Mouse (Mus musculus): Measurements from ENCODE around the gene Txnrd1.

Txnrd1 gene

DNA sequence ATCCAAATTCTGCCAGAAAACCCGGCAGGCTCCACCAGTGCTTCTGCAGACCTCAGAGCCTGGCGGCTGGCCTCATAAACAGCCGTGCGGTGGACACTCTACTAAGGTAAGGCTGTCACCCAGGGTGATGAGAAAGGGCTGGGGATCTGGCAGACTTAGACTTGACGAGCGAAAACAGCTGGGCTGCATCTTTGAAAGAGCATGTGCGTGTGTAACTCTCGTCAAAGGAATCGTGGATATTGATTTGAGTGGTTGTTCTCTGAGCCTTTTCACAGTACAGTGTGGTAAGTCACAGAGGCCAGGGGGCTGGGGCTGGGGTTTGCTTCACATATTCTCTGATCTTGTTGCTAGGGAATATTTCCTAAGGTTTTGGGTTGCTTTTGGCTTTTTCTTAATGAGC, at the start of gene Txnrd1:
Txnrd1 (plus strand) TSS at position 26 of the 400 bp plus-strand sequence.
- DNase-seq, result no peak

DNA sequence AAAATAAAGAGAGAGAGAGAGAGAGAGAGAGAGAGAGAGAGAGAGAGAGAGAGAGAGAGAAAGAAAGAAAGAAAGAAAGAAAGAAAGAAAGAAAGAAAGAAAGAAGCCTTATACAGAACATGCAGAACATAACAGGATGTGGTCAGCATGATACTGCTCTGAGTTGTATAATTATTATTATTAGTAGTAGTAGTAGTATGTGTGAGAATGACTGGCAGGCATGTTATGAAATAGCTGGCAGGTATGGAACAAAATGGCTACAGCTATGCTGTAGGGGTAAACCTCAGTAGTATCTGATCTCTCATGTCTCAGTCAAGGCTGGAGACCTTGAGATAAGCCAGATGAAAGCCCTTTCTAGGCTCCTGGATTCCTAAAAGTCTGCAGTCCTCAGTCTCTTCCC, 44.6 kb upstream of the Txnrd1 start:
- DNase-seq, result no peak

DNA sequence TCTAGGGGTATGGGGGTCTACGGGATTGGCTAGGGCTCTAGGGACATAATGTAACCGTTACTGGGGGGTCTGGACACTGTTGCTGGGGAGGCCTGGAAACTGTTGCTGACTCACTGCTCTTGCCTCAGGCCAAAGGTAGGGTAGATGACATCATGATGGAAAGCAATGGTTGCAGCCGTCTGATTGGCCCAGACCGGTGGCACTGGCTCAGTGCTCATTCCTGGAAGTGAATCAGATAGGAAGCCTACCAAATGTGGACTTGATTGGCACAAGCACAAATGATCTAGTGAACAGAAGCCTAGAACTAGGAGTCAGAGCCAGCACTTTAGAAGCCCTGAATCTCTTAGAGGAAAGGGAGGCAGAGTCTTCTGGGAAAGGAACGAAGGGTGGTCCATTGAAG, 43.2 kb upstream of the Txnrd1 start:
- DNase-seq, result no peak

DNA sequence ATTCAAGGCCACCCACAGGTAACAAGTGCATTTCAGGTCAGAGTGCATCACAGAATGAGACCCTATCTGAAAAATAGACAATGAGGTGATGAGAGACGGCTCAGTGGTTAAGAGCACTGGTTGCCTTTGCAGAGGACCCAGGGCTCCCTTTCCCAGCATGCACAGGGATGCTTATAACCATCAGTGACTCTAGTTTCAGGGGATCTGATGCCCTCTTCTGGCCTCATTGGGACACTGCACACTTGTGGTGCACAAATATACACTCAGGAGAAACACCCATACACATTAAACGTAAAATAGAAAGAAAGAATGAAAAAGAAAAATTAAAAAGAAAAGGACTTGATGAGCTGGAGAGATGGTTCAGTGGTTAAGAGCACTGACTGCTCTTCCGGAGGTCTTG, 42.0 kb upstream of the Txnrd1 start:
- DNase-seq, result no peak

DNA sequence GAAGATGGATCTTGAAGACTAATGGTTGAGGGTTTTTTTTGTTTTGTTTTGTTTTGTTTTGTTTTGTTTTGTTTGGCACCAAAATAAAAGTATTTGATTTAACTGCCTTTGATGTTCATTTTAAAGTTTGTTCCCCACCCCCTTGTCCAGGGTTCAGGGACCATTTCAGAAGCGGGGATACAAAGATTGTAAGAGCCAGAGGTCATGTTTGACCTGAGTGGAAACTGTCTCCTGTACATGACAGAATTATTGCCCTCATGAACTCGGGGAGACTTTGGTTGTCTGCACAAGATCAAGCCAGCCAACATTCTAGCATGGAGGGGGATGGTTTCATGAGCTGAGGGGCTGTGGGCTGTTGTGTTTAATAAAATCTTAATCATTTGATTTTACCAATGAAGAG, 41.4 kb upstream of the Txnrd1 start:
- DNase-seq, result no peak

DNA sequence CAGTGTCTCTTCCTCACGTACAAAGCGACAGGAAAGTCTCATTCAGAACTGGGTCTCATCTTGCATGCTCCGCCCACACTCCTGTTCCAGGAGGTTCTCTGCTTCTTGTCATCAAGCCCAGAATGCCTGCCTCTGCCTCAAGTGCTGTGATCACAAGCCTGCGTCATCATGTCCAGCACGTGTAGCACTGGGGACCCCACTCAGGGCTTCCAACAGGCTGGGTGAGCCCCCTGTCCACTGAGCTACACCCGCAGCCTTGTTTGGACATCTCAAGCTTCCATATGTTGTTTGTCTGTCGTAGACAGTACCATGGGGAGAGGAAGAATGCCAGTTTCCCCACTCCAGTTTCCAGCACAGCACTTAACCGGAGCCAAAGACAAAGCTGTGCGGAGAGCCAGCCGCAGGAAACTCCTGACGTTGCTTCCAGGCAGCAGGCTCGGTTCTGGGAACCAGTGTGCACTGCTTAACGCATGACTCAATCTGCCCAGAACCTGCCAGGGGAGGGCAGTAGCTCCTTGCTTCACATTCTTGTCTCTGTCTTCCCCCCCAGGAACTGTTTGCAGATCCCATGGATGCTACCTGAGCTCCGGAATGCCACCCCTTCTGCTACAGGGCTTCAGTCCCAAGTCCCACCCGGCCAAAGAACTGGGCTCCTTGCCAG, 38.5 kb upstream of the Txnrd1 start:
- peak; percentile 70 for DNase-seq

DNA sequence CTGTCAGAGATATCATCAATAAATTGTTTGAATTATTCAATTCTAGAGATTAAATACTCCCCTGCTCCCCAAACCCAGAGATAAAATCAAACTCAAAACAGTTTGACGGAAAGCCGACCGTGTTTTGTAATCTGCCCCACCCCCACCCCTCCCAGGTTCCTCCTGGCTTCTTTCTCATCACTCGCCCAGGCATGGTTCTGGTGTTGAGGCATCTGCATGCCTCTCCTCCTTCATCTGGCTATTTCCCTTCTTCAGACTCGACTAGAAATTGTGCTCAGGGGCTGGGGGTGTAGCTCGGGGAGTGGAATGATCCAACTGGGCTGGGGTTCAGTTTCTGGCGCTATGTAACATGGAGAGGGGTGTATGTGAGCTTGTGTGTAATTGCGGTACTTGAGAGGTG, 38.0 kb upstream of the Txnrd1 start:
- DNase-seq, result no peak

DNA sequence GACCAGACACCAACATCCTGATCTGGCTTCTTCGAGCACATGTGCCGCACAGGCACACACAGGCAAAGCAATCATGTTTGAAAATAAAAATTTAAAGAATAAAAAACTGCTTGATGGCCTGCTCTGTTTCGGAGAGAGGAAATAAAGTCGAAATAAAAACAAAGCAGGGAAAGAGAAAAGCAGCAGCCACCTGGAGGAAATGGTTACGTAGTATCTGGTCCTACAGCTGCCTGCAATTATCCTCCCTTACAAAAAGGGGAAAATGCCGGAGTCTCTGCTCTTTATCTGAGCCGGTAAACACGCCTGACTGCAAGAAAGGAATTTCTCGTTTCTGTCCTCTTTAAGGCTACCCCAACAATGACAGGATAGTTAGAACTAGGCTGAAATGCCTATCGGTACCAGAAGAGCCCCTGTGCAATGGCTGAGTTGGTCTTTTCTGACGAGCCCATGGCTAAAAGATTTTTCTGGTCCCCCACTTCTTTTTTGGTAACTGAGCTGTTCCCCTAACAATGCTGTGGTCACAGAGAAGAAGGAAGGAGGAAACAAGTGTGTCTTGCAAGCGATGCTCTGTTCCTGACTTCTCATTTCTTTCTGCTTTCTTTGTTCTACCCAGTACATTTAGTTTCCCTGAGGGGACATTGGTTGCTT, 37.2 kb upstream of the Txnrd1 start:
- DNase-seq, result no peak

DNA sequence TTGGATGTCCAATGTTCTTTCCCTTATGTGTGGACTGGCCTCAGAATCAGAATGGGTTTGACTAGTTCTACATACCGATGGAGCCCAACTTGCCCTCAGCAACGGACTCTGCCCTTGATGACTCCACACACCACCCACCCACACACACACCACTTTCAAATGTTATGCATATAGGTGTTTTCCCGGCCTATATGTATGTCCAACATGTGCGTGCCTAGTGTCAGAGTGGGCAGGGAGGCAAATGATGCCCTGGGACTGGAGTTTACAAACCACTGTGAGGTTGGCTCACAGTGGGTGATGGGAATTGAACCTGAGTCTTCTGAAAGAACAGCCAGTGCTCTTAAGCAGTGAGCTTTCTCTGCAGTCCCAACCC, 36.6 kb upstream of the Txnrd1 start:
- no peak for DNase-seq

DNA sequence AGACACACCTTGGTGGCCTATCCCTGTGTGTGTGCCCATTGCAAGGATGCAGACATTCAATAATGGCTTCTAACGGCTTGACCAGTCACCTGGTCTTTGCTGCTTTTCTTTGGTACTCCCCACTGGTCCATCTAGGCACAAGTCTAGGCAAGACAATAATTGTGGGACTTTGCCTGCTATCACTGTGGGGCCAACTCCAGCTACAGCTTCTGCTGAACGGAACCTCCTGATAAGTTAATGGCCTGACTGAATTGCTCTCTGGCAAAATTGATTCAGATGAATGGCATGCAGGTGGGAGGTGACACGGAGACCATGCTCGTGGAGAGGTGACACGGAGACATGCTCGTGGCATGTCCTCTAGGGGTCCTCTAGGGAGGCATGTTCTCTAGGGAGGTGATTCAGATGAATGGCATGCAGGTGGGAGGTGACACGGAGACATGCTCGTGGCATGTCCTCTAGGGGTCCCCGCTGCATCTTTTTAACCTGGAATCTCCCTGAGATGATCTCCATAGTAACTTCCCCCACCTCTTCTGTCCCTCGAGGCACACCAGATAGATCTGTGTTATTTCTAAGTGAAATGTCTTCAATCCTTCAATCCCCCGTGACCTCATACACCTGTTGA, 35.3 kb upstream of the Txnrd1 start:
- no peak for DNase-seq

DNA sequence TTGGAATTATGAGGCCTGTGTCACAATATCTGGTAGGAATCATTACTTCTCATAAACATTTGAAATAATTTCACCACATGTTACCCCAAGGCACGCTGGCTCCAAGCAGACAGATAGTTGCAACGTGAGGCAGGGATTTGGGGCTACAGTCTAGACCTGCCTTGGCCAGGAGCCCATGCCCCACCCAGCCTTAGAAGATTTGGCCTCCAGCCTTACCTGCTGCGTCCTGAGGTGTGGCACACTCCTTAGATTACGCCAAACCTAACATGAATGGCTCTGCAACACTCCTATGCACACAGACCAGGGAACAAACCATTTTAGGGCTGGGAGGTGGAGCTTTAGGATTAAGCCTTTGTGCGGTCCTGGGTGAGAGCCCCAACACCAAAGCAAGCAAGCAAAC, 33.7 kb upstream of the Txnrd1 start:
- DNase-seq, result no peak

DNA sequence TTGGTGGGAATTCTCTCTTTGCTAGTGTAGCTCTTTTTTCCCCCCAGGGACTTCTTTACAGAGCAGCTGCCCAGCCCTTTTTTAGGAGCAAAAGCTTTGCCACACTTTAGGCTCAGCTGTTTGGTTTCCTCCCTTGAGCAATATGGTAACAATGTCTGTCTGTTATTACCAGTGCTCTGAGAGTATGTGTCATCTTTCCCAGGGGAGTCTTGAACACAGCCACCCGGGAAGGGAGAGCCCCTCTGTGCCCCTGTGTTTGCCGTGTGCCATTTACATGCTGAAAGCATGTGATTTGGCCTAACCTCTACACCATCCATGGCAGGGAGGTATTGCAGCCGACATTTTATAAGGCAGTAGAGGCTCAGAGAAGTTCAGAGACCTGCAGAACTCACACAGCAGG, 29.4 kb upstream of the Txnrd1 start:
- no peak for DNase-seq

DNA sequence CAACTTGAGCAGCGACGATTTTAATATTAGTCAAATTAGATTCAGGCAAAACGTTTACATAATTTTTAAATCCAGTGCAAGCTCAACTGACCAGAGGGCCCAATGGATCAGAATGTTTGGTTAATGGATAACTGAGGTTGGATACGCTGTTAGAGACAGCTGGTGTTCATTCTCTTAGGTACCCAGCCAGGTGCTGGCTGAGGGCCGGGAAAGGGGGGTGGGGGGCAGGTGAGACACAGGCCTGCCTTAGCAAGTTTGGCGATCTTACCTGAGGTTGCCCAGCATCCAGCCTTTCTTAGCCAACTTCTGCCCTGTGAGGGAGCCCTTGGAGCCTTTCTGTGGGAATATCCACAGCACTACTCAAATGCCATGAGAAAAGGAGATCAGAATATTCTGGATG, 28.6 kb upstream of the Txnrd1 start:
- DNase-seq, result no peak

DNA sequence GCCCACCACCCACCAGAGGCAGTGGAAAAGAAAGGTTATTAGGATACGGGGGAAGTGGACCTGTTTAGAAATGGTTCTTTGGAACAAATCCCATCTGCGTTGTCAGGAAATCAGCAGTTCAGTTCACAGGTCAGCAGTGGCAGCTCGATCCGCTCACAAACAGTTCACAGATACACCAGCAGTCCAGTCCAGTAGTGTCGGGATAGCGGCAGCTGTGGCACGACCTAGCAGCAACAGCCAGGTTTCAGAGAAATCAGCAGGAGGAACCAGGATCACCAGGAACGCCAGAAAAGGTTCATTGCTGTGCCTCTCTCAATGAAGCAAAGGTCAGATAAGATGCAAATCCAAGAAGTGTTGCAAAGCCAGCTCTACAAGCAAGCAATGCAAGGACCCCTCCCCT, 27.3 kb upstream of the Txnrd1 start:
- DNase-seq, result no peak

DNA sequence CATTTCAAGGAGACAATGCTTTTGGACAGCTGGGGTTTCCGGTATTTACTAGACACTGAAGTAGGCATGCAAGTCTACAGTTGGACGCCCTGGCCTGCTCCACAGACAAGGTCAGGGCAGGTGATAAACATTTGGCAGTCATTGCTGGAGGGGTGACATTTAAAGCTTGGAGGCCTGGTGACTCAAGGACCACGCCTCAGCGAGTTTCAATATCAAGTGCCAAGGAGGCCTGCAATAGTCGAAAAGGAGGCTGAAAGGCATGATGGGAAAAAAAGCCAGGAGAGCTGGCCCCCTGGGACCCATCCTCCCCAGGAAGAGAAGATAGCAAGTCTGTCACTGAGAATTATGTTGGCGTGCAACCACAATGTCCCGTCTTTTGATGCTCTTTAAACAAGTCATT, 26.5 kb upstream of the Txnrd1 start:
- DNase-seq, result no peak

DNA sequence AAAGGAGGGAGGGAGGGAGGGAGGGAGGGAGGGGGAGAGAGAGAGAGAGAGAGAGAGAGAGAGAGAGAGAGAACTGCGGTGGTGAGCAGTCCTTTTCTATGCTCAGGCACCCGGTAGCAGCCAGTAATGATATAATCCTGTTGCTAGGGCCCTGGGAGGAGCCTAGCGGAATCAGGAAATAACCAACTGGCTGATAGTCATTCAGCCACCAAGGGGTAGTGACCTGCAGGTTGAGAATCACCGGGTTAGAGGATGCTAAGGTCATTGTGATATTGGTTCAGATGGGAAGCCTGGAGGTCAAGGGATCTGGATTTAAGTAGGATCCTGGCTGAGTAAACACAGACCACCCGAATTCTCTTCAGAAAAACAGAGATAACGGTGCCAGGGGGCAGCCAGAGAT, 25.6 kb upstream of the Txnrd1 start:
- no peak for DNase-seq

DNA sequence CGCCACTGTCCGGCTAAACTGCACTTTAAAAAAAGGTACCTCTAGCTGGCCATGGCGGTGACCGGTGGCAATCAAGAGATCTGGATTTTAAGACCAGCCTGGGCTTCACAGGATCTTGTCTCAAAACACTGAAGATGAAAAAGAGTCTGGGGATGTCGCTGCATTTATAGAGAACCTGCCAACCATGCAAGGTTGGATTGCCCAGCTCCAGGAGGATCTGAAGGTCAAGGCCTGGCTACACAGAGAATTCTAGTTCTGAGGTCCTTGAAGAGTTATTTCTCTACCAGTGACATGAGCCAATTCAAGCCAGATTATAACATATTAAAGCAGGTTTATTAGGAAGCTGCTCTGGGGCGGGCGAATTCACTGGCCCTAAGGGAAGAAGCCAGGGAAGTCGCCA, 24.9 kb upstream of the Txnrd1 start:
- DNase-seq, result no peak

DNA sequence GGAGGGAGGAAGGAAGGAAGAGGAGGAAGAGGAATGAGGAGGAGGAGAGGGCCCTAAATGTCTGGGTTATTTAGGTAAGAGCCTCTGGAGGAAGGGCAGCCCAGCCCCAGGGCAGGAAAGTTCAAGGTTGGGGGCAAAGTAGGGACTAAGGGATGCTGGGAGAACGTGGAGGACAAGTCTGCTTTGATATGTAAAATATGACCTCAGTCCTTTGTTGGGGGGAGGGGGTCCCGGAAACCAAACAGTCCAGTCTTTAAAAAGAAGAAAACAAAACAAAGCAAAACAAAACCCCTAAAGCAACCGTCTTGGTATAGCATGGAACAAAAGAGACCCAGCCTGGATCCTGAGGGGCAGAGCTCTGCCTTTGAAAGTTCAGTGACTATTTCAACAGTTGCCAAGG, 24.4 kb upstream of the Txnrd1 start:
- DNase-seq, result no peak

DNA sequence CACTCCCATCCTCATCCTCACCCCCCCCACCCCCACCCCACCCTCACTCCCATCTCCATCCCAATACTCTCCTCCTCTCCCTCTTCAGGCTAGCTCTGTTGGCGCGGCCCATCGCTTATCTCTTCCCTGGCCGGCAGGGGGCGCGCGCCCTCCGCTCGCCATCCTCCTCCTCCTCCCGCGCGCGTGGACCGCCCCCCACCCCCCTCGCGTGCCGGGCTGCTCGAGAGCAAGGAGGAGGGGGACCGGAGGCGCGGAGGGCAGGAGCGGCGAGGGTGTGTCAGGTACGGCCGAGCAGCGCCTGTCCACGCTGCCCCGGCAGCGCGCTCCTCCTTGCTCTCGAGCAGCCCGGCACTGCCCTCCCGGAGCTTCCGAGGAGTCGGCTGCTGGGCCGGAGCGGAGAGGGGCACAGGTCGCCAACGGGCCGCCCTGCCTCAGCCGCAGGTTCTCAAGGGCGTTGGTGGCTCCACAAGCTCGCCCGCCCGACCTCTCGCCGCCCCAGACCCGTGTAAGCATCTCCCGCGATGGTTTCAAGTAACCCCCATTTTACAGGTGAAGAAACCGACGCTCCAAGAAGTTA, 21.8 kb upstream of the Txnrd1 start:
- DNase-seq, result peak; percentile 63

DNA sequence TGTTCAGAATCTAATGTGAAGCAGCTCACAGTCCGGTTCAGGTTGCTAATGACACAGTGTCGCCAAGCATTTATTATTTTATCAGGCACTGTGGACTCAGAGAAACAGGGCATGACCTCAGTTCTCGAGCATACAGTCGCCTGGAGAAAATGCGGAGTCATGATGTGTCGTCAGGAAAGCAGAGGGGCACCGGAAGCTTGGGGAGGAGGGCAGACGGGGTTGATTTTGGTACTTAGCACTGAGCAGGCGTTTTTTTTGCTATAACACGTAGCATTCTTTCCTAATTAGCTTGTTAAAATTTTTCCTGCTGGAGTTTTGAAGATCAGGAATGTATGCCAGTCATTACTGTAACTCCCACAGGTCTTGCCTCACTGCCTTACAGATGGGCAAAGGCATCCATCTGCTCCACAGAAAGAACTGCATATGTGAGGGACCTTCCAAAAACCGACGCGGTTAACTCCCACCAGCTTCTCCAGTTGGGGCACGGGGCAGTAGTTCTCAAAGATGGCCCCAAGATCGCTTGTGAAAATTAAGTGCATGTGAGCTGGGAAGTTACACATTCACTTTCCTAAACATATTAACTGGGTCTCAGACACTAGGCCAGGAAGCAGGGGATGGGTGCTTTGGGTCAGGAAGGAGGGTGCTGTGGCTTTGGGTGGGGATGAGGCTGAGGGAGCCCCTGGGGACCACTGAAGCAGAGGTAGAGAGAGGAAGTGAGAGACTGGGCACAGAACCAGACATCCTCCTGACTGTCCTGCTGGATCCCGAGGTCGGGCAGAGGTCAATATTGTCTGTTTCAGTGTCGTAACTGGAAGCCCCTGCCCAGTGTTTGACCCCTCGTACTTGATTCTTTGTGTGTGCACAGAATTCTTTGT, 19.4 kb upstream of the Txnrd1 start:
- DNase-seq, result no peak

DNA sequence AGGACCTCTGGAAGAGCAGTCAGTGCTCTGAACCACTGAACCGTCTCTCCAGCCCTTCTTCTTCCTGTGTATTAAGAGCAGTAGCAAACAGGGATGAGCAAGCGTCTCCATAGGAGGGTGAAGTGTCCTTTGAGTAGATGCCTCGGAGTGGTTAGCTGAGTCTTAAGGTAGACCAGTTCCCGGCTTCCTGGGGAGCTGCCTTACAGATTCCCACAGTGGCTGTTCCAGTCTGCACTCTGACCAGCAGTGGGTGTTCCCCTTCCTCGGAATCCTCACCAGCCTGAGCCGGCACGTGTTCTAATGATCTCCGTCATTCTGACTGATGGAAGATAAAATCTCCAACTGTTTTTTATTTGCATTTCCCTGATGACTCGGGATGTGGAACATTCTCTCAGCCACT, 17.3 kb upstream of the Txnrd1 start:
- no peak for DNase-seq

DNA sequence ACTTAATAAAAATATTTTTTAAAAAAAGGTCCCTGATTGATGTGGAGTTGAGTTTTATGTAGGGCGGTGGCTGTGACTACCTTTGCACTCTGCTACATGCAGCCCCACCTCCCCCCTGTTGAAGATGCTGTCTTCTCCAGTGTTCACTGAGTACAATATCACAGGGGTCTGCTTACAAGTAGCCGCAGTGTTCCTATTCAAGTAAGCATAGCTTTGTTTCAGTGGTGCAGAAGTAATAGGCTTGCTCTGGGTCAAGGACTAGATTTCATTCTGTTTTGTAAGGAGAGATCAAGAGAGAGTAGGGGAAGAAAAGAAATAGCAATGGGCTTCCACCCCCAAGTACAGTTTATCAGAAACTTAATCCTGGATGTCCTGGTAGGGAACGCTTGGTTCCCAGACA, 16.2 kb upstream of the Txnrd1 start:
- DNase-seq, result no peak

DNA sequence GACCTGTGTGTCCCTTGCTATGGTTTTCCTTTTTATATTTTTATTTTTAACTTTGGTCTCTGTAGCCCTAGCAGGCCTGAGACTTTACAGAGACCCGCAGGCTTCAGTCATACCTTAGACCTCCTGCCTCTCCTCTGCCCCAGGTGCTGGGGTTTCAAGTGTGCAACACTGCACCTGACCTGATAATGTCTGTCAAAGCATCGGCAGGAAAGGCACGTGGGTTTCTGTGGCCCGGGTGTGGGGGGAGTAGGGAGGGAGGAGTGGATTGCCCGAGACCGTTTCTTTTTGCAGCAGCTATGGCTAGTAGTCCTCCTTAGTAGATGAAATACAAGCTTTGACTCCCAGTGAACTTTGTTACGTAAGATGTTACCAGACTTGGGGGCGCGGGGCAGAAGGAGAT, 15.8 kb upstream of the Txnrd1 start:
- no peak for DNase-seq
